Mouse (Mus musculus) right cerebral cortex, postnatal 36 days (tissue): ENCODE measurements at regions not wholly inside any gene's neighbourhood (a gene's known extent, or its start where the extent isn't known, plus 50 kb on each side); places are given as distances from the start of the nearest gene placed in this dataset.
A peak's percentile ranks its signal among the peaks of the same experiment; 100 is the strongest.

Experiments
- DNase-seq, 2 experiments: peaks; one replicate each; pipeline ENCODE4 v3.0.0; 2022; ENCODE audit warnings: low spot score in 2 of 2, mixed read lengths in 1 of 2

- no peak for DNase-seq
Observed at GRCm38 (mm10) chr13:82187196-82187595, 404.3 kb downstream of the Cetn3 start.

GRCm38 (mm10) chr13:82200739-82201138 is 417.9 kb downstream of the Cetn3 start:
- peak in 1 of 2 experiments; percentile 10 for DNase-seq

- no peak for DNase-seq
Observed at GRCm38 (mm10) chr13:82225430-82225829, 442.6 kb downstream of the Cetn3 start.

DNA sequence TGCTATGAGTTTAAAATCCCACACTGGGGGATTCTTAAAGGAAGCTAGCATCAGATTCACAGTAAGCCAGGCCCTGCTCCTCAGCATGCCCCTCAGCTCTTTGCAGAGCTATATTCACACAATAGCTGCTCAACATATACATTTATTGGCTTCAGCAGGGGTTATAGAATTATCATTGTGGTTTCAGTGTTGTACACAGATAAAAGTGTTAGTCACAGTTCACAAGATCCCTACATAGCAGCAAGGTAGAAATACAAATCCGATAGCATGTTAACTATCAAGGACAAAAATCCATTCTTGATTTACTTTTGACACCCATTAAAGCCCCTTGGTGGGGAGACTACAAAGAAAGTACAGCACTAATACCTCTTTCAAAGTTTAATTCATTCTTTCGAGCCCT is 451.0 kb downstream of the Cetn3 start:
- DNase-seq = no peak

DNA sequence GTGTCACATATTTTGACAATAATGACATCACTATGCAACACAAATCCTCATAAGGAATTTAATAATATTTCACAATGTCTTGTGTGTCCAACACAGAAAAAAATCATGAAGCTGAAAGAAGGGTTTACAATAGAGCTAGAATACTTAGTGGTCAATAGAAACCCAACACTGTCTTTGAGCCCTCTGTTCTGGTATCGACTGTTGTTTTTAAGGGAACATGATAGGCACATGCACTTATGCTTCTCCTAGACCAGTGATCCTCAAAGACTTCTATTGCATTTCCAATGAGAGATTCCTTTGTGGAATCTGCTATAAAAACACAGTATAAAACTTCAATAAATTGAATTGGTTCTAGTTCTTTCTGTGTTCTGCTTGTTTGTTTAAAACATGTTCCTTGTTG is 463.4 kb downstream of the Cetn3 start:
- DNase-seq = no peak

DNA sequence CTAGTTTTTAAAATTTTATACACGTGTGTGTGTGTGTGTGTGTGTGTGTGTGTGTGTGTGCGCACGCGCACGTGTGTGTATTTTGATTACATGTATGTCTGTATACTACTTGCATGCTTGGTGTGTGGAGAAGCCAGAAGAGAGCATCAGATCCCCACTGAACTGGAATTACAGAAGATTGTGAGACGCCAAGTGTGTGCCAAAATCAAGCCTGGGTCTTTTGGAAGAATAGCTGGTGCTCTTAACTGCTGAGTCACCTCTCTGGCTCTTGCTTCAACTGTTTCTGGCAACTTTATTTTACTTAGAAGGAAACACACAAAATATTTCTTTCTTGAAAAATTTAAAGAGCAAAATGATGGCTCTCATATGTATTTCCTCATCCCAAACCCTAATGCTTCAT is 467.5 kb downstream of the Cetn3 start:
- no peak for DNase-seq

DNA sequence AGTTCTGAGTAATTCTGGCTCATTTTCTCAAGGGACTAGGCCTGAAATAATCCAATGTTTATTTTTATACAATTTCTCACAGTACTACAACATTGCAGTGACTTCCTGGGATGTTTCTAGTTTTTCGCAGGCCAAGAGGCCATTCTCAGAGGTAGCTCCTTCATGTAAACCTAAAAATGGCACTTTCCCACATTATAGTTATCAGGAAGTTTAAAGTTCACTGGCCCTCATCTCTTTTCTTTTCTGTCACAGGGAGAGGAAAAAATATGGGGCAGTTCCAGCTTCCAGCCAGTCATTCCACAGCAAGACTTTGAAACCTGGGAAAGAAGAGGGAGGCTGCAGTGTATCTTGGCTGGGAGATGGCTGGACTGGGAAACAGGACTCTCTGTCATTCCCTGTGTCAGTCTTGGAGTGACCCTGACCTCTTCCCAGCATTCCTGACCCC is 475.6 kb downstream of the Cetn3 start:
- no peak for DNase-seq

DNA sequence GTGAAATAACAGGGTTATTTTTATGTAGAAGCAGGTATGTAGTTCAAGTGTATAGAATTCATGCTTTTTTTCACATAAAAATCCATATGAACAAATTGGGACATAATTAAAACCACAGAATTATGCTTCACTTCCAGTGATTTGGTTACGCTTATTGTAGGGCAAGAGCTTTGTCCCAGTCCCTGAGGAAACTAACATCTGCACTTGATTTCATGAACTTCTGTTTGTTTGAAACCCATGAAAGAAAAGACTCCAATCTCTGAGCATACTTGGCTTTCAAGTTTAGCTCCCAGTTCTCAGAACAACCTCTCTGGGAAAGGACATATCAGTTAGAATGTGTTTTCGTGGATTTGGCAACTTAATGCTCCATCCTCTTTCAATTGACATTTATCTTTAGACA is 481.4 kb downstream of the Cetn3 start:
- DNase-seq = no peak

- DNase-seq = no peak
Observed at GRCm38 (mm10) chr13:82265170-82265569, 482.3 kb downstream of the Cetn3 start.

DNA sequence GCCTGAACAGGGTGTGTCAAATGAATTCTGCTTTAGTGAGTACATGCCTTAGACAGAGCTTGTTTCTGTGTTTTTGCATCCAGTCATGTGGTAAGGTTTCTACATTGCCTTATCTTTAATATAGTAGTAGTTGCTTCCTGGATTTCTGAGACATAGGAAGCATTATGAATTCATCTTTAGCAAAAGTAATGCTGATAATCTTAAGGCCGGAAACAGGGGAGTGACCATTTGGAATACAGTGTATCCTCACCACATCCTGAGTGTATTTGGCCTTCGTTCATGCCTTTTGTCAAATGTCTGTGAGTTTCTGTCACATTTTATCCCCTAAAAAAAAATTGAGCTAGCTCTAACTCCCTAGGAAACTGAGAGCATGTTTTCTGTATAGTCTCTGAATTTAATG is 482.9 kb downstream of the Cetn3 start:
- no peak for DNase-seq

- no peak for DNase-seq
Observed at GRCm38 (mm10) chr13:82274733-82275132, 491.9 kb downstream of the Cetn3 start.

- peak in 1 of 2 experiments; percentile 9 for DNase-seq
Observed at GRCm38 (mm10) chr13:82276001-82276400, 493.1 kb downstream of the Cetn3 start.

- DNase-seq = no peak
Observed at GRCm38 (mm10) chr13:82280744-82281143, 497.9 kb downstream of the Cetn3 start.

DNA sequence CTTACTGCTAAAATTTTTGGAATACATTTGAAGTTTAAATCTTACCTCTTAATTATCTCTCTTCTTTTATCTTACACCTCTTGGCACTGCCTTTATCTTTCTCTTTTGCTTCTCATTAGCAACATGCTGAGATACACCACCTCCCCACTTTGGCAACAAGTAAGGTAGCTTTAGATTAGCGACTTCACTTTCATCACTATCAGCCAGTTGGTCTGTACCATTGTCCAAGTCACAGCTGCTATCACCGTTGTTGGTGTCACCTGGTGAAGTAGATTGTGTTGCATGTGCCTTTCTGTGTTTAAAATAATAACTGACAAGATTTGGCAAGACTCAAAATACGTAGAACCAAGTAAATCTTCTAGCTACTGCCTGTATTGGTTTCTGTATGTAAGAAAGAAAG is 513.0 kb downstream of the Cetn3 start:
- no peak for DNase-seq

- DNase-seq = no peak
Observed at GRCm38 (mm10) chr13:82304227-82304626, 521.4 kb downstream of the Cetn3 start.

DNA sequence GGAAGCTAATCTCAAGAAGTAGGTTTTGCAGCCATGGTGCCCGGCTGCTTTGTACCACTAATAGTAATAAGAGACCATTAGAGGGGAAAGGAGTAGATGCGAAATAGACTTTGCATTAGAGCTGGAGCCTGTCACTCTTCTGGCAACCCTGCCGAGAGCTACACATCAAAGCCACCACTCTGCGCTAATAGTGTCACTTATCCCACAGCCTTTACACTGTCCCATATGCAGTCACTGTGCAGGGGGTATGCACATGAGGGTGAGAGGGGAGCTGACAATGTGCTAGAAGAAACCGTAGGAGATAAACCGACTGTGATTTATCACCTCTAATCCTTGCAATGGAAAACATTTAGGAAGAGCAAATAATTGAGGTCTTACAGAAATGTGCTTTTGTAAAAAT is 522.2 kb downstream of the Cetn3 start:
- DNase-seq = no peak

- peak; percentile 52 to 82 for DNase-seq
Observed at GRCm38 (mm10) chr13:82308336-82308735, 525.5 kb downstream of the Cetn3 start.

DNA sequence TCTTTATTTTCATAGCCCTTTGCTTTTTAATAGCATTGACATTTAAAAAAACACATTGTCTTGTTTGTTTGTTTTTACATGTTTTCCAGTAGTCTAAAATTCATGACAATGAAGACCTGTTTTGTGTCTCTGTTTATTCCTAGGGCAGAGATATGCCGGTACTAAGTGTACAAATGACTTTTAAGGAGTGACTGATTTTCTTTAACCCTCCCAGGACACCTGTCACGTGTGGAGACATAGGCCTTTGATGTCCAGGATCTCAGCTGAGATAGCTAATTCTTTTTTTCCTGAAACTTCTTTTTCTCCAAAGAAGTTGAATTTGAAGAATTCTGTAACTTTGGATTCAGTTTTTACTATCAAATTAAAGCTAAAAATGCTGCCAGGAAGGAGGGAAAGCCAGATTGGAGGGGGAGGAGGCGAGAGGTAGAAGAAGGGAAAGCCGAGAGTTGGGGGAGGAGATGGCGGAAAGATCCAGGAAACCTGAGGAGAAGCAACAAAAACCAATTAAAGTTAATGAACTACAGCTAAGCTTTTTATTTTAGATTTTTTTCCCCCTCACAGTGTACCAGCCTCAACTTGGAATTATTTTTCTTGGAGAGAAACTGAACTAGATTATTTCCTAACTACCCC is 533.8 kb downstream of the Cetn3 start:
- peak; percentile 54 to 71 for DNase-seq

DNA sequence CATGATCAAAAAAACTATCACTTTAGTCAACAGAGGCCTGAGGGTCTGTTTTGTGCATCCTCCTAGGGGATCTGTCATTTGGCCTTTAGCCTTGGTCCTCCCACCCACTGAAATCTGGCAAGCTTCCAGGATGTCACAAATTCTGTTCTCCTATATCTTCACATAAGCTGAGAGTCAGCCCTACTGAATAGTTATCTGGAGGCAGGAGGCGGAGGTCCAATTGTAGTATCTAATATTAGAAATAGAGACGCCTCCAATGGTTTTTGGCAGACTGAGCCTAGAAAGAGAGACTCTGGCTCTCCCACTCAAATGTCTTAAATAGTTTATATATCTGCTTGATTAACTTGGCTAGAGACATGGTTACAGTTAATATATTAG is 534.3 kb downstream of the Cetn3 start:
- DNase-seq = peak in 1 of 2 experiments; percentile 9

DNA sequence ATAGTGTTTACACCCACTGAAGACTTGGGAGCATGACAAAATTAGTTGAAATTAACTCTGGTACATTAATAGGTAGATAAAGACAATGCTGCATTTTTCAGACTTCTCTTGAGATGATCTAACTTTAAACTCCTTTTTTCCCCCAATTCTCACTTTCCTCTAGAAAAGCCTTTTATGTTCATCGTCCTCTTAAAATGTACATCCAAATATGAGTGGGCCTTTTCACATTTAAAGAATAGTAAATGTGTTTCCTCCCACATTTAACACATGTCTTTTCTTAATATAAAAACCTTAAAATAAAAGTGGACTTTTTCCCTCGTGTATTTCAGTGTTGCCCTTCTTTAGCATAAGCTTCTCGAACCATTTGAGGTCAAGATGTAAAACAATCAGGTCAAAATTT is 535.5 kb downstream of the Cetn3 start:
- DNase-seq = no peak

DNA sequence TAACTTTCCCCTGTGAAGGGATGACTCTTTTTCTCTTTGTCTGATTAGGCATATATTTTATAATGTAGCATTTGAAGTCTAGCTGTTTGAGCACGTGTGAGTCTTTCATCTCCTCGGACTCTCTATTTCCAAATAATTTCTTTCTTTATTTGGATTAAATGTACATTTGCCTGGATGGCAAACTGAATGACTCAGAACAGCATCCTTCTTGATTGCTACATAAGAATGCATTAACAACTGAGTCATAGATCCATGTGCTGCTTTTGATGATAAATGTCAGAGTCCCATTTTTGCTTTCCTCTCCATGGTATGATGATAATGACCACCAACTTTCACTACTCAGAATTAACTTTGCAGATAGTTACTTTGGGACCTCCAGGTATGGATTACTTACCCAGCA is 571.5 kb downstream of the Cetn3 start:
- DNase-seq = no peak

DNA sequence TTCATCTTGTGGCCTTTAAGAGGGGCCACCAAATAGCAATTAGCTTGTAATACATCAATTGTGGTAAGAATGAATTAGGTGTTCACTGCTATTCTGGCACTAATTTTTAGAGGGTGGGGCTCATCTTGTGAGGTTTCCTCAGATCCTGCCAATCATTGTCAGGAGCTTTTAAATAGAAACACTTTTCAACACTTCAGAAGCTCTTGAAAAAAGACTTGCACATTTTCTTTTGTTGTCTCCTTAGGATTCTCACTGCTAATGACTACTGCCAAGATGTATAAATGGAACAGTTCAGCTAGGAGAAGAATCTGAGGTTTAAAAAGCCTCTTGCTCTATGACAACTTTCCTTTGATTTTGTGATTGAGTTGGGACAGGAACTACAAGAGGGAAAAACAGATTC is 572.4 kb downstream of the Cetn3 start:
- DNase-seq = no peak

DNA sequence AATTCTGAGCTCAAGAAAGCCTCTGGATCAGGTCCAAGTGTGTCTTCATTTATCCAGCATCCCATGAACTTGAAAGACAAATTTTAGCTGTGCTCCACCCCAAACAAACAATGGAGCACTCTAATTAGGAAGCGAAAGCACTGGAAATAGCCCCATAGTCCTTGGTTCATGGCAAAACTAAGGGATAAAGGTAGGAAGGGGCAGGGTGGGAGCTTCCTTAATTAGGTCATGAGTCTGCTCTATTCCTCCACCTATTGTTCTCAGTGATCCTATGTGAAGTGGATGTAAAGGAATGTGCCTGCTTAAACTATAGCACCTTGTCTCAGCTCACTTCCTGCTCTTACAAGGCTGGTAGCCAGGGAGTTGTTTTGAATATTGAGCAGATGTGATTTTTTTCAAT is 576.6 kb downstream of the Cetn3 start:
- DNase-seq = no peak

DNA sequence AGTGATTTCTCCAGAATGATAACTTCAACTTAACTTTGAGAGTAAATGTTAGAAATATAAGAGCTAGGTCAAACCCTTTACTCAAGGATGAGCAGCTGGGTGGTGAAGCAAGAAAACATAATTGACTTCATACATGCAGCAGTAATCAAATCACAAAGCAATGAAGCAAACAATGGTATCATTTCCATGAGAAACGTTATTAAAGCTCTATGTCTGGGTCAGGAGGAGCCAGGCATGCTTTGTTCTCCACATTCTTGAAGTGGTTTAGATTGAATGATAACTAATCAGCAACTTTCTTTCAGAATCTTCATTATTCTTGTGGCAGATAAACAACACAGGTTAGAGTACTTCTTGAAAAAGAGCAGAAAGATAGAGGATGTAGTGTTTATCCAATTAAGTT is 577.8 kb downstream of the Cetn3 start:
- no peak for DNase-seq
